Mouse (Mus musculus) ES-Bruce4 (cell line): ENCODE data around the gene St6galnac3. TPM values are rescaled to one million over a fixed set of nuclear protein-coding genes. Genes with fewer than 3 reads are reported as not detected.

Experiments used
- H3K27ac ChIP-seq: 2 replicates; pipeline ENCODE4 v1.5.1; 2012; ENCODE audit warnings: low read length, inconsistent platforms; ENCODE audit not compliant: insufficient read depth
- H3K27me3 ChIP-seq: 2 replicates; pipeline ENCODE4 v1.6.1; 2012; ENCODE audit warnings: mild to moderate bottlenecking, low read length, inconsistent platforms; ENCODE audit not compliant: control insufficient read depth, poor library complexity, insufficient read depth, severe bottlenecking
- H3K36me3 ChIP-seq: 2 replicates; pipeline ENCODE4 v1.6.1; 2012; ENCODE audit warnings: inconsistent platforms, mild to moderate bottlenecking, low read length, moderate library complexity; ENCODE audit not compliant: control insufficient read depth, poor library complexity, insufficient read depth, severe bottlenecking
- H3K4me1 ChIP-seq: one replicate; pipeline ENCODE4 v1.8.1; 2011; ENCODE audit warnings: low read length; ENCODE audit not compliant: control insufficient read depth, insufficient read depth
- H3K4me3 ChIP-seq: 2 replicates; pipeline ENCODE4 v1.5.1; 2011; ENCODE audit warnings: low read depth, mild to moderate bottlenecking, low read length
- H3K9ac ChIP-seq: 2 replicates; pipeline ENCODE4 v1.6.1; 2012; ENCODE audit warnings: low read depth, mild to moderate bottlenecking, inconsistent platforms; ENCODE audit not compliant: poor library complexity, severe bottlenecking
- H3K9me3 ChIP-seq: replicated peaks from 2 replicates; pipeline ENCODE4 v1.6.1; 2012; ENCODE audit warnings: mild to moderate bottlenecking, low read length, inconsistent platforms; ENCODE audit not compliant: control insufficient read depth, poor library complexity, insufficient read depth, severe bottlenecking
- CTCF ChIP-seq: IDR thresholded peaks from one replicate; pipeline ENCODE4 v1.8.1; 2011; ENCODE audit warnings: low read depth, low read length
- EP300 ChIP-seq: IDR thresholded peaks from 2 replicates; pipeline ENCODE4 v1.6.1; 2011; ENCODE audit warnings: low read depth, low read length; ENCODE audit not compliant: insufficient read depth
- POLR2A ChIP-seq: IDR thresholded peaks from one replicate; pipeline ENCODE4 v1.8.1; 2011; ENCODE audit warnings: low read length; ENCODE audit not compliant: insufficient read depth
- polyA plus RNA-seq: library from polyadenylated mRNA; stranded (reverse); fragments of >200 nt; gene quantifications from 2 replicates; pipeline ENCODE4 v1.2.4, GENCODE M21; 2011; ENCODE audit warnings: low read depth; ENCODE audit not compliant: missing spikeins, insufficient read depth, insufficient read length

The St6galnac3 gene
- polyA plus RNA-seq, 1 experiment, result 4.8 TPM

DNA sequence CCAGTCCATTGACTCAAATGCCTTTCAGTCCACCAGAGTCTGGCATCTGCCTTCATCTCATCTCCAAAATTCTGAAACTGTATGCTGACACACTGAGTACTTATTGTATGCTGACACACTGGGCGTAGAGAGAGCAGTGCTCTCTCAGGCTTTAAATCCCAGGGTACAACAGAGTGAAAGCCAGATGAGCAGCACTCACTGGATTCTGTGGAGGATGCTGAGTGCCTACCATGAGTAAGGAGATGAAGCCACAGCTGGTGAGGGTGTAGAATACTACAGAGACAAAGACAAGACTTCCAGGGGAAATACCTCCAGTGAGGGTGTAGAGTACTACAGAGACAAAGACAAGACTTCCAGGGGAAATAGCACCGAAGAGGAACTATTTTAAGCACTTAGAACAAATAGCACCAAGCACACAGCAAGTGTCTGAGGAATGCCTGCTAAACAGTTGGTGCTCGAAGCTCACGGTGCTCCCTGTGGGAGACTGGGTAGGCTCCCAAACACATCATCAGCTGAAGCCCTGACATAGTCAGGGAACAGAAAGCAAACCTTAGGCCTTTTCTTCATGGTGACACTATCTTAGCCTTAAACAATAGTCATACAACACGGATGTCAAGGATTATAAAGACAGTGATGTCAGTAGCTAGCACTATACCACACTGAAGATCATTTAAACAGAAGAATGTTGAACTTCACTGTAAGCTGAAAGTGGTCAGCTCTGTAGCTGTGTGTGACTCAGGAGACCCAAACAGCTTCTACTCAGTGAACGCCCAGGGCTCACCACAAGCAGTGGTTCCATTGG, 370.6 kb downstream of the St6galnac3 start:
- TF ChIP-seq POLR2A (no peak), EP300 (no peak), CTCF (no peak)

DNA sequence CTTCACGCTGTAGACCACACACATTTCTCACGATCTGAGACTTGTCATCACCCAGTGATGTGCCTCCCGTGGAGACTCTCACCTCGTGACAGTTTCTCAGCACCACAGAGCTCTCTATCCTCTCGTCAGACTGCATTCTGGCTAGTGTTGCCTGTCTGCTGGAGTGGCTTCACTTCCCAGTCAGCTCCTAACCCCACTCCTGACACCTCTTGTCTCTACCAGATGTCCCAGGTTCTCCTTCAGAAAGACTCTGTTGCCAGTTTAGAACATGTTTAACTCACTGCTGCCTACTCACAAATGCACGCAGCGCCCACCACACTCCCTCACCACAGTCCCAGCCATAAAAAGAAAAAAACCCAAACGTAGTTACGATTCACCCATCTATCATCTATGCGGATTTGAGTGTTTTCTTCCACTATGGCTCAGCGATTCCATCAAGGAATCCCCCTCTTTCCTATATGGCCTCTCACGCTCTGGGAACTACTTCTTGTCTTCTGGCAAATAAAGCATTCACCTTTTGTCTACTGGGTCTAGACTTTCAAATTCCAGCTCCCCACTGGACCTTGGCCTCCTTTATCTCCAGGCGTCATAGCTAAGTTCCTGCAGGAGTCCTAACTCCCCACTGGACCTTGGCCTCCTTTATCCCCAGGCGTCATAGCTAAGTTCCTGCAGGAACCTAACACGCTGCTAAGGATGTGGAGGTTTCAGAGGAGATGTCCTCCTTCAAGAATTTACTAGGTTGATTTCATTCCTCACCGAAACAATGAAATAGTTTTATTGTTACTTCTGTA, 371.5 kb downstream of the St6galnac3 start:
- no peaks in the 10 kb centered on the region for H3K27me3 ChIP-seq
- peaks cover 2% of the 10 kb centered on the region for H3K4me1 ChIP-seq
- no peak for TF ChIP-seq EP300
- TF ChIP-seq POLR2A, result no peak
- no peak for TF ChIP-seq CTCF

More for the DNA sequence above, 370.6 kb downstream of the St6galnac3 start:
- Histone ChIP-seq H3K27me3 (no peaks in the 10 kb centered on the region), H3K9me3 (peaks cover 12% of the 10 kb centered on the region), H3K4me1 (peaks cover 2% of the 10 kb centered on the region), H3K9ac (no peak overlapping the region), H3K36me3 (no peaks in the 10 kb centered on the region), H3K27ac (no peak overlapping the region), H3K4me3 (no peak overlapping the region)

DNA sequence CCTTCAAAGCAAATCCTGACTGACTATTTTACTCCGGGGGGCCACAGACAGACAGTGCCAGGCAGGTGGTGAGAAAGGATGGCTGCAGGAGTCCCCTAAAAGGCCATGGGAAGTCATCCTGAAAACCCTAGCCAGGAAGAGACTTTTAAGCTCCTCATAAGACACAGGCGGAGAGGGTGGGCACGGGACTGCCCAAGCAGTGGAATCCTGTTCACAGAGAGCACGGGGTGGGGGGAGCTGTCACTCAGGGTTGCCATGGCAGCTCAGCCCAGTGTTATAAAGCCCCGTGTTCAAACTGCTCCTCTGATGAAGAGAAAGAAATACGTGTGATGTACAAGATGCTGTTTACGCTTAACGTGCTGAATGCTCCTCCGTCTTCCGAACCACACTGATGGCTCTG, 375.0 kb downstream of the St6galnac3 start:
- H3K9me3 ChIP-seq, result peaks cover 3% of the 10 kb centered on the region
- no peaks in the 10 kb centered on the region for H3K36me3 ChIP-seq
- H3K27ac ChIP-seq, result no peak overlapping the region
- H3K9ac ChIP-seq, result no peak overlapping the region
- TF ChIP-seq EP300, result no peak
- no peak for TF ChIP-seq CTCF
- TF ChIP-seq POLR2A, result no peak
- no peak overlapping the region for H3K4me3 ChIP-seq
- H3K27me3 ChIP-seq, result no peaks in the 10 kb centered on the region
- H3K4me1 ChIP-seq, result peaks cover 2% of the 10 kb centered on the region

More for the DNA sequence above, 371.5 kb downstream of the St6galnac3 start:
- H3K4me3 ChIP-seq, result no peak overlapping the region
- no peaks in the 10 kb centered on the region for H3K36me3 ChIP-seq
- peaks cover 12% of the 10 kb centered on the region for H3K9me3 ChIP-seq
- no peak overlapping the region for H3K27ac ChIP-seq
- no peak overlapping the region for H3K9ac ChIP-seq

DNA sequence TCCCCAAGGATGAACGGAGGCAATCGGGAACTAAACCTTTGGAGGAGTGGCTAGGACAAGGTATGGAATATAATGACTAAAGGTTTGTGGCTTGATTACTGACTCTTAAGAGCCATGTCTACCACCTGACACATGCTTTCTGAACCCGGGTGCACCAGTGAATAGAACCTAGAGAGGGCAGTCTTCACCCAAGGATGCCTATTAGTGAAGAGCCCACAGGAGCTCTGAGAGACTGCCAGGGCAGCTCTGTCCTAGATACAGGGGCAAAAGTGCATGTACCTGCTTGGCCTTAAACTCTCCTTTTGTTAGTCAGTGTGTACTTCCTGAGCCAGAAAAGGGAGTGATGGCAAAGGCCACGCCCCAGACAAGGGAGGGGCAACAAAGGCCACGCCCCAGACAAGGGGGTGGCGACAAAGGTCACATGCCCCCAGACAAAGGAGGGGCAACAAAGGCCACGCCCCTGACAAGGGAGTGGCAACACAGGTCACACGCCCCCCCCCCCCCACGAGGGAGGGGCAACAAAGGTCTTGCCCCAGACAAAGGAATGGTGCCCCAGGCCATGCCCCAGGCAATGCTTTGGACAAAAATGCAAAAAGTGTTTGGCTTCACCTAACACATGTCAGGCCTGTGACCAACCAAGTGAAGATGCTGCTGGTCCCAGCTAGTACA, 376.0 kb downstream of the St6galnac3 start:
- Histone ChIP-seq H3K27ac (peak overlapping the region; percentile 22; the same call in 1 of the 2 replicates), H3K4me1 (peaks cover 2% of the 10 kb centered on the region), H3K9me3 (no peaks in the 10 kb centered on the region), H3K4me3 (no peak overlapping the region), H3K27me3 (no peaks in the 10 kb centered on the region), H3K36me3 (no peaks in the 10 kb centered on the region), H3K9ac (no peak overlapping the region)
- peak; percentile 83 for TF ChIP-seq EP300
- no peak for TF ChIP-seq CTCF
- TF ChIP-seq POLR2A, result no peak

DNA sequence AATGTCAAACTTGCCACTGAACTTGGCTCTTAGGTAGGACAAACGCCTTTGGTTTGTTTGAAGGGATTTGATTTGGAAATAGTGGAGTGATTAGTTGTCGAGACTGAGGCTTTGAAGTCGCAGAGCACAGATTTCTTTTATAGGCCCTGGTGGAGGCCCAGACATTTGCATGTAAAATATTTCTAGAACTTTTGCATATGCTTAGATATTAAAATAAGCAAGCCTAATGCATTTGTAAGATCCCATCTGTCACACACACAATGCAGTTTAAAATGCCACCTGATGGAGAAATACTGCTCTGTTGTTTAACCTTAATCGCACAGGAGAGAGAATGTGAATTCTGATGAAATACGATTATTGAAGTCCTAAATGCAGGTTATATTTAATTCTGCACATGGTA, 380.0 kb downstream of the St6galnac3 start:
- Histone ChIP-seq H3K27ac (no peak overlapping the region), H3K36me3 (no peaks in the 10 kb centered on the region), H3K27me3 (no peaks in the 10 kb centered on the region), H3K9me3 (no peaks in the 10 kb centered on the region), H3K9ac (no peak overlapping the region), H3K4me1 (no peaks in the 10 kb centered on the region), H3K4me3 (no peak overlapping the region)
- no peak for TF ChIP-seq EP300
- TF ChIP-seq CTCF, result no peak
- no peak for TF ChIP-seq POLR2A

DNA sequence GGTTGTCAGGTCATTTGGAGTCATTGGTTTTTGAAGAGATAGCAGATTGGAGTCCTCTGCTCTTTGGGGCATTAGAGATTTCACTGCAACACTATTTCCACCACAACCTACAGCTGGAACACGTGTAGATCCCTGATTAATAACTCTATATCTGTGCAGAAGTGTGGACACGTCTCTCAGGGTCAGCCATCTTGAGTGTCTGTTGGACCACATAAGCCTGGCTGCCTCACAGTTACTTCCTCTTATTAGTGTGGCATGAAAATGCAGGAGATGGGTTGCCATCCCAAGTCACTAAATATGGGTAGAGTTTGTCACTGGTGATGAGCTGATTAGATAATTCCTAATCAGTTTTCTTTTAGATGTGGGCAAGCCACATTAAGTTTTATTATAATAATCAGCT, 385.0 kb downstream of the St6galnac3 start:
- no peak overlapping the region for H3K4me3 ChIP-seq
- no peak overlapping the region for H3K9ac ChIP-seq
- no peaks in the 10 kb centered on the region for H3K36me3 ChIP-seq
- TF ChIP-seq POLR2A (no peak), EP300 (no peak), CTCF (no peak)
- H3K4me1 ChIP-seq, result no peaks in the 10 kb centered on the region
- H3K27me3 ChIP-seq, result no peaks in the 10 kb centered on the region
- no peak overlapping the region for H3K27ac ChIP-seq
- no peaks in the 10 kb centered on the region for H3K9me3 ChIP-seq
